Mouse (Mus musculus): ENCODE results near the gene Dlgap4.

Gene Dlgap4

DNA sequence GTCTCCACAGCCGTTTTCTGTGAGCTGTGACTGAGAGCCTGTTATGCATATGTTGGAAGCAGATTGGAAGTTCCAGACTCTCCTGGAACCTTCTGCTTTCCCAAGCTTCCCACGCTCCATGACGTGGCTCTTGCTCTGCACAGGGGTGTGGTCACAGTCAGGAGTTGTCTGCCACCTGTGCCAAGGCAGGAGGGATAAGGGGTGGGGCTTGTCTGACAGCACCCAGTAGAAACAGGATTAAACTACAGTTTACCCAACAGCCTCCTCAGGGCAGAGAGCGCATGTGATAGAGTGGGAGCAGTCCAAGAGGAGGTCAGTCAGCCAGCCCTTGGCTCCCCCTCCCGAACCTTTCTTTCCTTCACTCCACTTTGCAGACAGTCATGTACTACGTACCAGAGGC lies 118.6 kb downstream of the Dlgap4 start:
- DNase-seq (ENCODE audit: extremely low spot score, low read depth, low spot score) = no peak

DNA sequence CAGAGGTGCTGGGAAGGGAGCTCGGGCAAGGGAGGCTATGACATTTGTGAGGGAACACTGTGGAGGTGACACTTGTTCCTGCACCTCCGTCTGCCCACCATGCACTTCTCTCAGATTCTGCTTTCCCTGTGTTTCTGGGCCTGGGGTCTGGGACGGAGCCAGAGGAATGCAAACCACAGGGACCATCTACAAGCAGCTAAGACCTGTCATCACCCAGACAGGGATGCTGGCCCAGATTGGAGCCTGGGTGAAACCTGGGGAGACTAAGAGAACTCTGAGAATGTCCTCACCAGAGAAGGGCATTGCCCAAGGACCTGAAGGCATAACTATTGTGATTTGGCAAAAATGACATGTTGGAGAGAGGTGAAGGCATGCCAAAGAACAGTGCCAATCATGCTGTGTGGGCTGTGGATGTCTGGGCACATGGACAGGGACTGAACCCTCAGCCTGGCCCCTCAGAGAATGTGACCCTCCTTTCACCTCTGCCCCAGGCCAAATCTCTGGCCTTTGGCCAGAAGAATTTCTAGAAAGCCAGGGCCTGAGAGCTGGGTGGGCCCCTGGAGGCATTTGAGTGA lies 122.3 kb downstream of the Dlgap4 start:
- no peak for DNase-seq (ENCODE audit: extremely low spot score, low read depth, low spot score)

DNA sequence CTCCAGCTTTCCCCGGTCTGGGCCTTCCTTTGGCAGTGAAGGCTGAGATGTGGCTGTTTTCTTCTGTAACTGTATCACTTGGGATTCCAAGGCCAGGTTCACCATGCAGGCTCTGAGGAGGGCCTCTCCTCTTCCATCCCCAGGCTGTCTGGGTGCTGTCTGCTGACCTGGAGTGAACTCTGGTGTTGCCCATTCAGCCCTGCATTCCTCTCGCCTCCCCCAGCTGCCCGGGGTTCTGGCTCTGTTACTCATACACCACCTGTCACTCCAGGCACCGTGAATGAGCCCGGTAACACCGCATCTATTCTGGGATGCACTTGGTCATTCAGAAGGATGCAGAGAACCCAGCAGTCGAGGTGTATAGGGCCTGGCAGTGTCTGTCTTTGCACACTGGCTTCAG lies 123.3 kb downstream of the Dlgap4 start:
- no peak for DNase-seq (ENCODE audit: extremely low spot score, low read depth, low spot score)

DNA sequence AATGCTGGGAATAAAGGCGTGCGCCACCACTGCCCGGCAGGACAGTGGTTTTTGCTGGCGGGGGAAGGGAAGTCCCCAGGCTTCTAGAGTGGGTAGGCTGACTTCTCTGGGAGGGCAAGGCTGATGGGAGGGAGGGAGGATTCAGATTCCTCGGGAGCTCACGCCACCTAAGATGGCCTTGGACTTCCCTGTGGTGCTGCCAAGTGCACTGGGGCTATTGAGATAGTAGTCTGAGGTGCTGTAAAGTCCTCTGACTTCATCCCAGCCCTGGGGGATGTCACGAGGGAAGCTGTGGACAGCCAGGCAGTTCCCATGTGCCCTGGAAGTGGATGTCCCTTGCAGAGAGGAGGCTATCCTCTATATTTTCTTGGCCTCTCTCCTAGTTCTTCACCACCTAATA lies 124.5 kb downstream of the Dlgap4 start:
- no peak for DNase-seq (ENCODE audit: extremely low spot score, low read depth, low spot score)

DNA sequence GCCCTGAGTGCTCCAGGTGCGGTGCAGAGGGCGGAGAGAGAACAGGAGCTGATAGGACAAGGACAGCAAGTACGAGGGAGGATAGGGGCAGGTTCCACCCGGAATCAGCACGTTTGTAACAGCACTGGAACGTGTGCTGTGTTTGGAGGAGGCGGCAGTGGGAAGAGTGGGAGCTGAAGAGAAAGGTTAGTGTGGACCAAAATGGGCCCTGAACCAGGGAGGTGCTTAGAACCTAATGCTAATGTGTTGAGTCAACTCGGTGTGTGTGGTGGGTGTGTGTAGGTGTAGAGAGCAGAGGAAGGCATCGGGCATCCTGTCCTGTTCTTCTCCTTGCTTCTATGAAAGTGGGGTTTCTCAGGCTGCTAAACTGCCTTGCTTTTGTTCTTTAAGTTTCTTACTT lies 127.8 kb downstream of the Dlgap4 start:
- DNase-seq (ENCODE audit: extremely low spot score, low read depth, low spot score) = no peak

DNA sequence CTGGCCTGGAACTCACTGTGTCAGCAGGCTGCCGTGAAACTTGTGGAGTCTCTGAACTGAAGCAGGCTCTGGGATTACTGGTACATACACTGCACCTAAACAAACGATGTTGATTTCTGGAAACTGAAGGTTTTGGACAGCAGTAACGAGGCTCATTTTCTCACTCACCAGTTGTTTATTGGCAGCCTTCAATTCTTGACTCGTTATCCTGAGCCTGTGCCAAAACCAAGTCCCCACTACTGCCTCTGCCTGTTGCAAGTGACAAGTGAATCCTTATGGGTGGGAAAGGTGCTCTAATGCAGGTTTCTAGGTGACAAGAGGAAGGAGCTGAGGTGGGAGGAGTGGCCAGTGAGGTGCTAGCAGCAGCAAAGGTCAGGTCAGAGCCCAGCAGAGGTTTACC lies 128.5 kb downstream of the Dlgap4 start:
- no peak for DNase-seq (ENCODE audit: extremely low spot score, low read depth, low spot score)

DNA sequence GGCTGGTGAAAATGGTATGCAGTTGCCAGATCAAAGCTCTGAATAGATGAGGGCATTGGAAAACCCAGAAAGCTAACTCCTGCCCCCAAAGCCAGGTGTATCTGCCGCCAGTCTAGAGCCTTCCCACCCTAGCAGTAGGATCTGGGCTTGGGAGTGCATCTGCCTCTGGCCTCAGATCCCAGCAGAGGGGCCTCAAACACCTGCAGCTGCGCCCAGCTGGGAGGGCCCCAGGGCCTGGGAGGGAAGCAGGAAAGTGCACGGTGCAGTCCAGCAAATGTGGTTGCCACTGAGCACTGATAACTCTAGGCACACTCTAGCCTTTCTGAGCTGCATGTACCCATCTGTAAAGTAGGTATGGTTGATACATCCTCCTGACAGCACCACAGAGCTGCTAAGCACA lies 129.7 kb downstream of the Dlgap4 start:
- no peak for DNase-seq (ENCODE audit: extremely low spot score, low read depth, low spot score)

DNA sequence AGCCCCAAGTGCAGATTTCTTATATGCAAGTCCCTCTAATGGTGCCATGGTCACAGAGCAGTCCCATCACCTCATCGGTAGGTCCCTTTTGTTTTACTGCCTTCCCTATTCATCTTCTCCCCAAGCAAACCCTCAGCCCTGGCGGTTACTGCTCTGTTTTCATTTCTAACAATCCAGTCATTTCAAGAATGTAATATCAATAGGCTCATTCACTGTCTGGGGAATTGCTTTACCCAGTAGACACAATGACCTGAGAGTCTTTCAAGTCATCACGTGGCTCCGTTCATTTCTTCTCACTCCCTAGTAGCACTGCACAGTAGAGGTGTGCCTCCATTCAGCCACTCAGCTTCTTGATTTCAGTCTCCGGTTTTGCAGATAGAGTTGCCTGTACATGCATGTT lies 130.9 kb downstream of the Dlgap4 start:
- DNase-seq (ENCODE audit: extremely low spot score, low read depth, low spot score) = no peak

DNA sequence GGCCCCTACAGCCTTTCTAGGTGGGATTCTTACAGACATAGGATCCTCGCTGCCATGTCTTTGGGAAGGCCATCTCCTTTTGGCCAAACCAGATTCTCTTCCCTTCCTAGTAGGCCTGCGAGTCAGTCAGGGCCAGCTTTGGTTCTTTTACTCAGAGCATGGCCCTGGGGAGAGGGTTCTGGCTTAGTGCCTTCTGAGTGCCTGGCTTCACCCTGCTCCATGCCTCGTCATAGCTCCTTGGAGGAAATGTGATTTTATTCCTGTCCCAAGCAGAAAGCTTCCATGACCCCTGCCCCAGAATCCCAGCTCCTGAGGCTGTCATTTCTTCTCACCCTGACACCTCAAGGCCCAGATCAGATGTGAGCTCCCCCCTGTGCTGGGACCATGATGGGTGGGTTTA lies 133.8 kb downstream of the Dlgap4 start:
- DNase-seq (ENCODE audit: extremely low spot score, low read depth, low spot score) = no peak

DNA sequence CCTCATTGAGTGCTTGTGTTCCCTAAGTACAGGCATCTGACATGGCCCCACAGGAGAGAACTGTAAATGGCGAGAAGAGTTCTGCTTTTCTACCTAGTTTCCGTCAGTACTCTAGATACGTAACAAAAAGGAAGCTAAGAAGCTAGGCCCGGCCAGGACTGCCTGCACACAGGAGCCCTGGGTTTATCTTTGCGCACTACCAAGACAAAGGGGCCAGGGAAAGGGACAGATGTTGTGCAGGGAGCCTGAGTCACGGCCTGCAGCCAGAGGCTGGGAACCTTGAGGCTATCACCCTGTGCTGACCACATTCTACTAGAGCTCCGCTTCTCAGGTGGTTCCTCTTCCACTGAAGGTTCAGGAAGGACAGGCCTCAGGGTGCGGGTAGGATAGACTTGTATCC lies 136.2 kb downstream of the Dlgap4 start:
- no peak for DNase-seq (ENCODE audit: extremely low spot score, low read depth, low spot score)

DNA sequence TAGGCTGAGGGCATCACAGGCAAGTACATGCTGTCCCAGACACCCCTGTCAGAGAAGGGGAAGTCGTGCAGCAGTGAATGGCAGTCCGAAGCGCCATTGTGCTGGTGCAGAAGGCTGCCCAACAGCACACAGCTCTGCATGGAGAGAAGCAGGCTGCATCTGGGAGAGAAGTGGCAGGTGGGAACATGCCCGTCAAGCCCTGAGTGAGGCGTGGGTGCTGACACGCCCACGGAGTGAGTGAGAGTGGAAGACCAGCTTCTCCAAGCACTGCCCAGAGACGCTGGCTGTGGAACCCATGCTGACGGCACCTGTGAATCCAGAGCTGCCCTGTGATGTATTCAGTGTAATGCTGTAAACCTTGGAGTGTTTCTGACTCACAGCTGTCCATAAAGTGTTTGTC lies 143.4 kb downstream of the Dlgap4 start:
- DNase-seq (ENCODE audit: extremely low spot score, low read depth, low spot score) = no peak

DNA sequence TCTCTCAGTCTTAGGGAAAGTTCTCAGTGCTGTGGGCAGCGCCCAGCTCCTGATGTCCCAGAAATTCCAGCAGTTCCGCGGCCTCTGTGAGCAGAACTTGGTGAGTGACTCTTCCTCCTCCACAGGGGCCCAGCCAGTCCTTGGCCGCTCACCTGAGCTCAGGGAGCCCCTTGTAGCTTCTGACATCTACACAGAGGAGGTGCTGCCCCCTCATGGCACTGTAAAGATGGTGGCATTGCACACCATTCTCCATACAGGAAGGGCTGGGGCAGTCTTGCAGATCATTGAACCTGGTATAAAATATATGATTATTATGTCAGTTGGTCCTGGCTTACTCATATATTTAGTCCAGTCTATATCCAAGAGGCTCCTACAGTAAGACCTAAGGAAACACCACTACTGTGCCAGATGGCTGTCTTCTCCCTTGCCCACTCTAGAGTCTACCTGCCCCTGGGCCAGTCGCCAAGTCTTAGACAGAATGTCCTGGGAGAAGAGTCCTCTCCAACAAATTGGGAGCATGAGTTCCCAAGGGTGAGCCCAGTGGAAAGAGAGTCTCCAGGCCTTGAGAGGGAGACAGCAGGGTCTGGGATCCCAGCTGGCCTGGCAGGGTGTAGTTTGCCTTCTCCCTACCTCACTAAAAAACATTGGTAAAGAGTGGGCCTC lies 147.5 kb downstream of the Dlgap4 start:
- no peak for DNase-seq (ENCODE audit: extremely low spot score, low read depth, low spot score)

DNA sequence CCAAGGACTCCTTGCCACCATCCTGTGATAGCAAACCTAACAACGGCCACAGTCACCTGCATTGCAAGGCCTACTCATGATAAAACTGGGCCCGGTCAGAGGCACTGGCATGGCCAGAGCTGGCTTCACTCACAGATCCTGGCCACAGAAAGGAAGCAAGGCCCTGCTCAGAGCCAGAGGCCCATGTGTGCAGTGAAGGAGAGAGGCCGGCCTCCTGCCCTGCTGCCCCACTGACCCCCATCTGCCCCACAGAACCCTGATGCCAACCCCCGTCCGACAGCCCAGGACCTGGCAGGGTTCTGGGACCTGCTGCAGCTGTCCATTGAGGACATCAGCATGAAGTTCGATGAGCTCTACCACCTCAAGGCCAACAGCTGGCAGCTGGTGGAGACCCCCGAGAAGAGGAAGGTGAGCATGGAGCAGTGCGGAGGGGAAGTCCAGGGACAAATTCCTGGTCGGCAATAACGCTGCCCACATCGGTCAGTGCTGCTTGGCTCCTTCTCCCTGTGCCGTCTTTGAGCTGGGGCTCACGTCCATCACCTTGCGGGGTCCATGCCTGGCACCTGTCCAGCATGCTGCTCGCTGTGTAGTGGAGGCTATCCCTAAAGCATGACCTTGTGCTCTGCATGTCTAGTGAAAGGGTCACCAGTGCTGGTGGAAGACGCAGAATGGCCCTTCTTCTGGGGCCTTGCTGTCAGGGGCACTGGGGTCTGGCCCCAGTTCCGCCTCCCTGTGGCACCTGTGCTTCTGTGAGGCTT lies 148.2 kb downstream of the Dlgap4 start:
- DNase-seq (ENCODE audit: extremely low spot score, low read depth, low spot score) = no peak

DNA sequence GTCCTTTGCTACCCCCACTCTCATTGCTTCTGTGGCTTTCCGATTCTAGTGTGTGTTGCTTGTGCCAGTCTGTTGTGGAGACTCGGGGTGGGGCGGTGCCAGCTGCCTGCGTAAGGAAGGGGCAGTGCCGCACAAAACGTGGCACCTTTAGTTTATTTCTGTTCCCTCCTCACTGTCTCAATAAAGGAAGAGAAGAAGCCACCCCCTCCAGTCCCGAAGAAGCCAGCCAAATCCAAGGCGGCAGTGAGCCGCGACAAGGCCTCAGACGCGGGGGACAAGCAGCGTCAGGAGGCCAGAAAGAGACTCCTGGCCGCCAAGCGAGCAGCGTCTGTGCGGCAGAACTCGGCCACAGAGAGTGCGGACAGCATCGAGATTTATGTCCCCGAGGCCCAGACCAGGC lies 149.0 kb downstream of the Dlgap4 start:
- no peak for DNase-seq (ENCODE audit: extremely low spot score, low read depth, low spot score)

DNA sequence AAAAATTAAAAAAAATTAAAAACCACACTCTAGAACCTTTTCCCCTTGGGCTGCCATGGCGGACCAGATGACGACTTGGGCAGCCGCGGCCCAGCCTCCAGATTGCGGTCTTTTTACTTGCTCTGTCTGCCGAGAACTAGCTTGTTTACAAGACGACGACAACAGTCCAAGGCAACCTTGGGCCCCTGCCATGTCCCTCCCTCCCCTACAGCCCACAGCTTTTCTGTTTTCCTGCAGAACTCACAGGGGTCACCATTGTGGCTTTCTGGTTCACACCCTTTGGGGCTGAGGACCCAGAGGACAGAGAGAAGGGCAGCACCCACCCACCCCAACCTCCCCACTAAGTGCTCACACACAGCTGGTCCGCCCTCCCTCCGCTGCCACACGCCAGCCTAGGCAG lies 149.6 kb downstream of the Dlgap4 start:
- no peak for DNase-seq (ENCODE audit: extremely low spot score, low read depth, low spot score)

DNA sequence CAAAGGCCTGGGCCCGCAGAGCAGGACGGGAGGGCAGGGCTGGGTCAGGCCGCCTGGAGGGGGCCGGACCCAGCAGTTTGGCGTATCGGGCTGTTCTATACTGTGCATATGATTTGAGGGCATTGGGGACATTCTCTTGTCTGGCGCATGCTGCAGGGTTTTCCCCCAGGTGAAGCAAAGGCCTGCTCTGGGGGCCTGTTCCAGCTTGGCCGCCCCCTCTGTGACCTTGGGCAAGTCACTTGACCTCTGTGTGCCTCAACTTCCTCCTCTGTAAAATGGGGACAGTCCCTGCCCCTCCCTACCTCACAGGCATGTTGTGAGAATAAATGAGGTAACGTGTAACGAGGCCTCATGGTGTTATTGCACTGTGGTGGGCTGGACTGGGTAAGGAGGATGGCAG lies 150.5 kb downstream of the Dlgap4 start:
- no peak for DNase-seq (ENCODE audit: extremely low spot score, low read depth, low spot score)

DNA sequence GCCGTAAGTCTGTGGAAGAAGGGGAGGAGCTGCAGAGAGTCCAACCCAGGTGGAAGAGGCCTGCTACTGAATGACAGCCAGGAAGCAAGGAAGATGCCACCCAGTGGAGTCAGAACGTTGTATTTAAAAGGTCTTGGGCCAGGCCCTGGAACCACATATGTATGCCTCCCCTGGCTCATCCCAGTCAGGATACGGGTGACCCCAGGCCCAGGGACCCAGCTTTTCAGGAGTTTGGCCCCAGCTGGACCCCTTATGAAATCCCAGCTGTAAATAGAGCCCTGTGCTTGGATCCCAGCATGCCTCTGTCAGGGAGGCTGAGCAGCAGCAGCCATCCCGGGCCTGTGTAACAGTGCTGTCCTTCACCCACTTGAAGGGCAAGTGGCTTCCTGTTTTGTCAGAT lies 151.2 kb downstream of the Dlgap4 start:
- no peak for DNase-seq (ENCODE audit: extremely low spot score, low read depth, low spot score)

DNA sequence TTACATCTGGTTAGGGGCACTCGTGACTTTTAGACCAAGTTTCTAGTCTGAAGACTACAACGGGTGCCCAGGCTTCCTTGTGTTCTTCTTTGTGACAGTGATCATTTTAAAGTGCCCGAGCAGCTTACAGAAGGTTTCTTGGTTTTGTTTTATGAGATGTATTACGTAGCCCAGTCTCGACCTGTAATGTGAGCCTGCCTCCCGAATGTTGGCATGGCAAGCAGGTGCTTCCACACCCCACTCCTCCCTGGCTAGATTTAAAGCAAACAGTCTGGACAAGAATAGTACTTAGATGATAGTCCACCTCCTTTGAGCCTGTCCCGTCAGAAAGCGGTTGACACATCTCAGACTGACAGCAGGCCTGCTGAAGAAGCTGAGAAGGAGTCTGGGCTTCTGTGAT lies 152.1 kb downstream of the Dlgap4 start:
- no peak for DNase-seq (ENCODE audit: extremely low spot score, low read depth, low spot score)

DNA sequence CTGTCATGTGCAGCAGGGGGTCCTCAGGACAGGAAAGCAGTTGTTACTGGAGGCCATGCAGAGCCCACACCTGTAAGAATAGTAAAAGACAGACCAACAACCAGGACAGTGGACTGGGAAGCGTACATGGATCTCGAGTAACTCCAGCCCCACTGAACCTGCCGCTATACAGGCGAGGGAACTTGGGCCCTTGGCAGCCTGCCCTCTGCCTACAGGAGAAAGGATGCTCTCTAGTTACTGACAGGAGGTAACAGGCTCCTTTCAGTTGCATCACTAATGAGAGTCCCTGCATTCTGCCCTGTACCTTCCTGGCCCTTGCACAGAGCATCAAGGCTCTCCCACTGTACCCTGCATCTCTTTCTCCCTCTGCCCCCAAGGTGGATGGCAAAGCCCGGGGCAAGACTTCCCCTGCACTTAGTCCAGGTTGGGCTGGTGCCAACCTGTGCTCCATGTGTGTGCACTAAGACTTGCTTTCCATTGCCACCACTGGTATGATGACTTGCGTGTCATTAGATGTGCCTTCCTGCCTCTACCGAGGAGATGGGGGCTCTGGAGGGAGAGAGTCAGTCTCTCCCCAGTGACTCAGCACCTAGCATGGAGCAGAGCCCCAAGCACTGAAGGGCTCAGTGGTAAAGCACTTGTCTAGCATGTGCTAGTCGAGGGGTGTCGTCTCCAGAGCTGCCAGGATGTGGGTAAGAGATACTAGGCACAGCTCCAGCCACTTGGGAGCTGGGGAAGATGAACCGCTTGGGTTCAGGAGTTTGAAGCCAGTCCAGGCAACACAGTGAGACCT lies 152.9 kb downstream of the Dlgap4 start:
- DNase-seq (ENCODE audit: extremely low spot score, low read depth, low spot score) = no peak

DNA sequence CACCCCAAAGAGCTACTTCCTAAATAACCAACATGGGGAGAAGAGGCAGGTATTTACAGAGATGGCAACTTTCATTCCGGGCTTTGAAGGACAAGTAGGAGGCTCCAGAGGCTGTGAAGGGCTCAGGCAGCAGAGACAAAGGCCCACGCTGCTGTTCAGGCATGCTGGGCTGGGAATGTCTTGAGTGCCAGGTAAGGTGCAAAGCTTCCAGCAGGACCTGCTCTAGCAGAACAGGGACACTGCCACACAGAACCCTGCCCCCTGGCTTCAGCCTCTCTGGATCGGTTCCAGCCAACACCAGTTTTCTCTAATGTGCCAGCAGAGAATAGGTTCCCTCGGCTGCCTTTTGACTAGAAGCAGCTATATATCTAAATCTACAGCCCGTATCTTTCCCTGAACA lies 153.6 kb downstream of the Dlgap4 start:
- DNase-seq (ENCODE audit: extremely low spot score, low read depth, low spot score) = no peak

DNA sequence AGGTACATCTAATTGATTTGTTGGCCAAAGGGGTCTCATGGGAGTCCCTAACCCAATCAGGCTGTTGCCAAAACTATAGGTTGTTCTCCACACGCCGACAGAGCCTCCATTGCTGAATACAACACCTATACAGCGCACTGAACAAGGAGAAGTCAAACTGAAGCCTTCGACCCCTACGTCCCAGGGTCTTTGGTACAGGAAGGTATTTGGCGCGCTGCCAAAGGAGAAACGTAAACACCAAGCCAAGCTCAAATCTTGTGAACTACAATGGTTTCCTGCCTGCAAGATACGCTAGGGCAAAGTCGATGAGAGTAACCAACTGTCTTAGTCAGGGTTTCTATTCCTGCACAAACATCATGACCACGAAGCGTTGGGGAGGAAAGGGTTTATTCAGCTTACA lies 155.8 kb downstream of the Dlgap4 start:
- no peak for DNase-seq (ENCODE audit: extremely low spot score, low read depth, low spot score)

DNA sequence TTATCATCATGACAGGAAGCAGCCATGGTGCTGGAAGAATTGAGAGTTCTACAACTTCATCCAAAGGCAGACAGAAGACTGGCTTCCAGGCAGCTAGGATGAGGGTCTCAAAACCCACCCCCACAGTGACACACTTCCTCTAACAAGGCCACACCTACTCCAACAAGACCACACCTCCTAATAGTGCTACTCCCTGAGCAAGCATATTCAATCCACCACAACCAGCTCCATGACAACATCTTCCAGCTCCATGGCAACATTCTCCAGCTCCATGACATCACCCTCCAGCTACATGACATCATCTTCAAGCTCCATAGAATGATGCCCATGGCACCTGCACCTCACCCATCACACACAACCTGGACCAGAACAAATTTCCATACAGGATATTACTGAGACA lies 160.0 kb downstream of the Dlgap4 start:
- DNase-seq (ENCODE audit: extremely low spot score, low read depth, low spot score) = no peak

Data from hindlimb bud, embryonic 11.5 days (tissue).